Mouse (Mus musculus): ENCODE results near the gene Foxi2. TPM values are rescaled to one million over a fixed set of nuclear protein-coding genes. Genes with fewer than 3 reads are reported as not detected.

Gene Foxi2
- total and polyA plus RNA-seq, 3 experiments = not detected

DNA sequence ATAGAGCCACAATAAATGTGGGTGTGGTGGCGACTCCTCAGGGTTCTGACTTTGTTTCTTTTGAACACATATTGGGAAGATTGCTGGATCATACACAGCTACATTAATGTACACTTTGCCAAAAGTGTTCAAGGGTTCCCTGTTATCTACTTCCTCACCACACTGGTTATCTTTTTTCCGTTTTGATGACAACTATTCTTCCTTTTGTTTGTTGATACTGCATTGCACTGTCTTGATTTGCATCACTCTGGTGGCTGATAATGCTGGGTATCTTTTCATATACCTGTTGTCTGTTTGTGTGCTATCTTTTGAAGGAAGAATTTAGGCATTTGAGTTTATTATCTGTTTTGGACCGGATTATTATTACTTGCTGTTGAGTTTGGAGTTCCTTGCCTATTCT is 3.3 kb upstream of the Foxi2 start:
- intact Hi-C loops (cut with DNase I) = no loop called here
- no peak overlapping the region for H3K27ac ChIP-seq
- no peak overlapping the region for H3K9ac ChIP-seq (ENCODE audit: low read depth, low read length)
- no peak overlapping the region for H3K4me3 ChIP-seq
- H3K79me2 ChIP-seq (replicated peaks; ENCODE audit: control insufficient read depth, insufficient read depth, low read length) = no peaks in the 10 kb centered on the region
- H3K36me3 ChIP-seq (ENCODE audit: control insufficient read depth, insufficient read depth, low read length) = no peaks in the 10 kb centered on the region
- TF ChIP-seq POLR2A (IDR thresholded peaks at IDR 0.05; ENCODE audit: insufficient read depth, low read depth, low read length) (no peak), CTCF (IDR thresholded peaks at IDR 0.05) (no peak), EP300 (IDR thresholded peaks at IDR 0.05; ENCODE audit: insufficient read depth, low read depth, low read length) (no peak)
- no peaks in the 10 kb centered on the region for H3K4me1 ChIP-seq (ENCODE audit: control insufficient read depth, insufficient read depth, low read length)
- no peak for DNase-seq
- H3K27me3 ChIP-seq (ENCODE audit: control insufficient read depth, insufficient read depth, low read length) = peaks cover 7% of the 10 kb centered on the region
- 33% methylated on average over 3 of the region's 3 CpGs for WGBS

GRCm38 (mm10) chr7:135408501-135408900 is 1.6 kb upstream of the Foxi2 start:
- intact Hi-C loops (cut with DNase I) = no loop called here
- Histone ChIP-seq H3K9ac (ENCODE audit: low read depth, low read length) (no peak overlapping the region), H3K27me3 (ENCODE audit: control insufficient read depth, insufficient read depth, low read length) (peaks cover 10% of the 10 kb centered on the region), H3K79me2 (replicated peaks; ENCODE audit: control insufficient read depth, insufficient read depth, low read length) (no peaks in the 10 kb centered on the region), H3K4me3 (no peak overlapping the region), H3K4me1 (ENCODE audit: control insufficient read depth, insufficient read depth, low read length) (no peaks in the 10 kb centered on the region), H3K27ac (no peak overlapping the region), H3K36me3 (ENCODE audit: control insufficient read depth, insufficient read depth, low read length) (no peaks in the 10 kb centered on the region)
- DNase-seq = no peak
- WGBS = 63% methylated on average over 3 of the region's 3 CpGs
- TF ChIP-seq EP300 (IDR thresholded peaks at IDR 0.05; ENCODE audit: insufficient read depth, low read depth, low read length) = no peak
- TF ChIP-seq CTCF (IDR thresholded peaks at IDR 0.05) = no peak
- TF ChIP-seq POLR2A (IDR thresholded peaks at IDR 0.05; ENCODE audit: insufficient read depth, low read depth, low read length) = no peak

- Histone ChIP-seq H3K79me2 (replicated peaks; ENCODE audit: control insufficient read depth, insufficient read depth, low read length) (no peaks in the 10 kb centered on the region), H3K4me1 (ENCODE audit: control insufficient read depth, insufficient read depth, low read length) (no peaks in the 10 kb centered on the region), H3K4me3 (no peak overlapping the region), H3K27me3 (ENCODE audit: control insufficient read depth, insufficient read depth, low read length) (peaks cover 10% of the 10 kb centered on the region), H3K9ac (ENCODE audit: low read depth, low read length) (no peak overlapping the region), H3K36me3 (ENCODE audit: control insufficient read depth, insufficient read depth, low read length) (no peaks in the 10 kb centered on the region), H3K27ac (no peak overlapping the region)
- WGBS = 45% methylated on average over 6 of the region's 6 CpGs
- intact Hi-C loops (cut with DNase I) = no loop called here
- no peak for DNase-seq
- TF ChIP-seq EP300 (IDR thresholded peaks at IDR 0.05; ENCODE audit: insufficient read depth, low read depth, low read length) = no peak
- TF ChIP-seq CTCF (IDR thresholded peaks at IDR 0.05) = no peak
- TF ChIP-seq POLR2A (IDR thresholded peaks at IDR 0.05; ENCODE audit: insufficient read depth, low read depth, low read length) = no peak
Measured at GRCm38 (mm10) chr7:135412357-135412756, 2.2 kb downstream of the Foxi2 start.

GRCm38 (mm10) chr7:135428840-135429239 is 18.7 kb downstream of the Foxi2 start:
- Histone ChIP-seq H3K4me1 (ENCODE audit: control insufficient read depth, insufficient read depth, low read length) (no peaks in the 10 kb centered on the region), H3K9ac (ENCODE audit: low read depth, low read length) (no peak overlapping the region), H3K4me3 (no peak overlapping the region), H3K27ac (no peak overlapping the region), H3K27me3 (ENCODE audit: control insufficient read depth, insufficient read depth, low read length) (no peaks in the 10 kb centered on the region), H3K79me2 (replicated peaks; ENCODE audit: control insufficient read depth, insufficient read depth, low read length) (no peaks in the 10 kb centered on the region), H3K36me3 (ENCODE audit: control insufficient read depth, insufficient read depth, low read length) (no peaks in the 10 kb centered on the region)
- intact Hi-C loops (cut with DNase I) = no loop called here
- TF ChIP-seq CTCF (IDR thresholded peaks at IDR 0.05) (0 out of 2 replicates have a peak, but pooled peaks have one; percentile 3), EP300 (IDR thresholded peaks at IDR 0.05; ENCODE audit: insufficient read depth, low read depth, low read length) (no peak), POLR2A (IDR thresholded peaks at IDR 0.05; ENCODE audit: insufficient read depth, low read depth, low read length) (no peak)
- WGBS = 94% methylated on average over 6 of the region's 6 CpGs
- no peak for DNase-seq

DNA sequence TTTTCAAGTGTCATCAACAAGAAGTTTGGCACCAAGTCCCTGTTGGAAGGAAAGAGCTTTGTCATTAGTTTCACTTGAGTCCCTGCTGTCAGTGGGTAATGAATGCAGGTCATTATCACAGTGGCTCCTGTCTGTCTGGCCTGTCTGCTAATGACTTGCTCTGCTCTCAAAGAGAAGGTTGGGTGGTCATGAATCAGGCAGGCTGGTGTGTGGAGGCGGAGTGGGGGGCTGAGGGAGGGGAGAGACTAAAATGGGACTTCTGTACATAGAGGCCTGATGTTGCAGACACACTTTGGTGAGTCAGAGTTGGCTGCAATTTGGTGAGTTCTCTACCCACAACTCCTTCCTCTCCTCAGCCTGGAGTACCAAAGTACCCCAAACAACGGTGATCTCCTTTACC is 20.8 kb downstream of the Foxi2 start:
- Histone ChIP-seq H3K36me3 (ENCODE audit: control insufficient read depth, insufficient read depth, low read length) (no peaks in the 10 kb centered on the region), H3K27ac (no peak overlapping the region), H3K4me1 (ENCODE audit: control insufficient read depth, insufficient read depth, low read length) (no peaks in the 10 kb centered on the region), H3K79me2 (replicated peaks; ENCODE audit: control insufficient read depth, insufficient read depth, low read length) (no peaks in the 10 kb centered on the region), H3K27me3 (ENCODE audit: control insufficient read depth, insufficient read depth, low read length) (no peaks in the 10 kb centered on the region), H3K4me3 (no peak overlapping the region), H3K9ac (ENCODE audit: low read depth, low read length) (no peak overlapping the region)
- intact Hi-C loops (cut with DNase I) = no loop called here
- TF ChIP-seq EP300 (IDR thresholded peaks at IDR 0.05; ENCODE audit: insufficient read depth, low read depth, low read length) = no peak
- no peak for TF ChIP-seq POLR2A (IDR thresholded peaks at IDR 0.05; ENCODE audit: insufficient read depth, low read depth, low read length)
- TF ChIP-seq CTCF (IDR thresholded peaks at IDR 0.05) = no peak
- no peak for DNase-seq
- 74% methylated on average over 2 of the region's 2 CpGs for WGBS

GRCm38 (mm10) chr7:135443903-135444302 is 33.8 kb downstream of the Foxi2 start:
- Histone ChIP-seq H3K4me1 (ENCODE audit: control insufficient read depth, insufficient read depth, low read length) (no peaks in the 10 kb centered on the region), H3K9ac (ENCODE audit: low read depth, low read length) (no peak overlapping the region), H3K27me3 (ENCODE audit: control insufficient read depth, insufficient read depth, low read length) (no peaks in the 10 kb centered on the region), H3K27ac (no peak overlapping the region), H3K4me3 (no peak overlapping the region), H3K36me3 (ENCODE audit: control insufficient read depth, insufficient read depth, low read length) (no peaks in the 10 kb centered on the region), H3K79me2 (replicated peaks; ENCODE audit: control insufficient read depth, insufficient read depth, low read length) (no peaks in the 10 kb centered on the region)
- intact Hi-C loops (cut with DNase I) = no loop called here
- 63% methylated on average over 4 of the region's 4 CpGs for WGBS
- TF ChIP-seq EP300 (IDR thresholded peaks at IDR 0.05; ENCODE audit: insufficient read depth, low read depth, low read length) (no peak), POLR2A (IDR thresholded peaks at IDR 0.05; ENCODE audit: insufficient read depth, low read depth, low read length) (no peak), CTCF (IDR thresholded peaks at IDR 0.05) (no peak)
- DNase-seq = no peak
